Mouse (Mus musculus) cerebellum, adult 11-12 months (tissue): ENCODE measurements around the gene Hk1.

ENCODE experiments used
- DNase-seq: peaks from one replicate; pipeline ENCODE4 v3.0.0; 2022

Gene Hk1

GRCm38 (mm10) chr10:62379808-62380207, at the start of gene Hk1:
Hk1 (minus strand) TSS chr10:62379908.
- no peak for DNase-seq

- DNase-seq, result no peak
These were observed 45.6 kb upstream of the Hk1 start for GRCm38 (mm10) chr10:62425081-62425871.

- no peak for DNase-seq
These were observed 42.5 kb upstream of the Hk1 start, which contains the start of gene Hkdc1 for GRCm38 (mm10) chr10:62422255-62422654. Hkdc1 (minus strand) TSS chr10:62422491.

- no peak for DNase-seq
These were observed 41.4 kb upstream of the Hk1 start for GRCm38 (mm10) chr10:62421127-62421526.

- no peak for DNase-seq
These were observed 40.7 kb upstream of the Hk1 start for GRCm38 (mm10) chr10:62420399-62420798.

- no peak for DNase-seq
These were observed 39.7 kb upstream of the Hk1 start for GRCm38 (mm10) chr10:62419422-62419821.

- DNase-seq, result no peak
These were observed 39.2 kb upstream of the Hk1 start for GRCm38 (mm10) chr10:62418831-62419356.

- DNase-seq, result no peak
These were observed 33.9 kb upstream of the Hk1 start for GRCm38 (mm10) chr10:62413606-62413982.

GRCm38 (mm10) chr10:62412906-62413605, 33.3 kb upstream of the Hk1 start:
- DNase-seq, result no peak

GRCm38 (mm10) chr10:62411431-62412410, 32.0 kb upstream of the Hk1 start:
- peak; percentile 41 for DNase-seq

- peak; percentile 74 for DNase-seq
These were observed 31.2 kb upstream of the Hk1 start for GRCm38 (mm10) chr10:62410943-62411342.

GRCm38 (mm10) chr10:62404901-62405300, 25.2 kb upstream of the Hk1 start:
- DNase-seq, result no peak

GRCm38 (mm10) chr10:62401641-62402111, 22.0 kb upstream of the Hk1 start:
- DNase-seq, result peak; percentile 38

- DNase-seq, result no peak
These were observed 3.3 kb upstream of the Hk1 start for GRCm38 (mm10) chr10:62383011-62383410.

GRCm38 (mm10) chr10:62380936-62381335, 1.2 kb upstream of the Hk1 start:
- no peak for DNase-seq

- no peak for DNase-seq
These were observed 20.9 kb downstream of the Hk1 start for GRCm38 (mm10) chr10:62358827-62359226.

GRCm38 (mm10) chr10:62356105-62356730, 23.5 kb downstream of the Hk1 start:
- peak; percentile 33 for DNase-seq

GRCm38 (mm10) chr10:62345147-62345546, 34.6 kb downstream of the Hk1 start:
- no peak for DNase-seq

- DNase-seq, result no peak
These were observed 35.5 kb downstream of the Hk1 start for GRCm38 (mm10) chr10:62344004-62344752.

- DNase-seq, result peak; percentile 28
These were observed 37.2 kb downstream of the Hk1 start for GRCm38 (mm10) chr10:62342512-62342911.

- DNase-seq, result peak; percentile 26
These were observed 37.8 kb downstream of the Hk1 start for GRCm38 (mm10) chr10:62341956-62342355.
